Mouse (Mus musculus) central nervous system, embryonic 14 days (tissue): Measurements from ENCODE around the gene Wdr17. TPM values are rescaled to one million over a fixed set of nuclear protein-coding genes. Genes with fewer than 3 reads are reported as not detected.

Experiments
- polyA plus RNA-seq: library from polyadenylated mRNA; depleted of rRNA; stranded (reverse); fragments of >200 nt; gene quantifications from 2 replicates; pipeline ENCODE4 v1.2.3, GENCODE M21; 2012; rRNA removed

The Wdr17 gene
- 9.9 and 11.7 TPM in 2 replicates for polyA plus RNA-seq

GRCm38 (mm10) chr8:54886987-54887785 is at the start of gene Wdr17:
Gene Wdr17 (minus strand): TSS chr8:54887184.

GRCm38 (mm10) chr8:54600671-54601251 is 286.2 kb downstream of the Wdr17 start, which contains the start of gene Spata4:
Gene Spata4 (plus strand): TSS chr8:54600781.

Other genes with a start within 250 kb of the Wdr17 start
- 244 and 323 TPM in 2 replicates for gene Gpm6a, start 67.7 kb upstream of the Wdr17 start, polyA plus RNA-seq